Mouse (Mus musculus) bone marrow macrophage, adult 2 months (primary cell): ENCODE results near the gene Camk2n2. TPM values are rescaled to one million over a fixed set of nuclear protein-coding genes. Genes with fewer than 3 reads are reported as not detected.
A peak's percentile ranks its signal among the peaks of the same experiment; 100 is the strongest.

Experiments
- H3K27ac ChIP-seq: 2 replicates; pipeline ENCODE4 v1.5.1; 2012; ENCODE audit warnings: low read depth, low read length; ENCODE audit not compliant: insufficient read depth
- H3K4me1 ChIP-seq: 2 replicates; pipeline ENCODE4 v1.6.1; 2012; ENCODE audit warnings: low read length; ENCODE audit not compliant: control insufficient read depth, insufficient read depth
- H3K4me3 ChIP-seq: 2 replicates; pipeline ENCODE4 v1.5.1; 2012; ENCODE audit warnings: mild to moderate bottlenecking, low read length, moderate library complexity; ENCODE audit not compliant: insufficient read depth
- CTCF ChIP-seq: IDR thresholded peaks from 2 replicates; pipeline ENCODE4 v1.5.1; 2012; ENCODE audit warnings: low read depth, mild to moderate bottlenecking, low read length, moderate library complexity
- POLR2A ChIP-seq: IDR thresholded peaks from 2 replicates; pipeline ENCODE4 v1.6.1; 2012; ENCODE audit warnings: mild to moderate bottlenecking, low read depth, low read length, borderline replicate concordance
- polyA plus RNA-seq: library from polyadenylated mRNA; stranded (reverse); fragments of >200 nt; gene quantifications from 2 replicates; pipeline ENCODE4 v1.2.4, GENCODE M21; 2012; ENCODE audit not compliant: missing spikeins, insufficient read depth, insufficient read length

The Camk2n2 gene
- polyA plus RNA-seq, 1 experiment: 2.7 TPM

- Histone ChIP-seq H3K4me1 (peaks cover 4% of the 10 kb centered on the region; the same call in 1 of the 2 replicates), H3K27ac (peak within 1 kb of the TSS; percentile 66), H3K4me3 (peak within 1 kb of the TSS; percentile 75)
- TF ChIP-seq POLR2A (no peak; the same call in 1 of the 2 replicates), CTCF (no peak)
Observed at GRCm38 (mm10) chr16:20611357-20612227, 9.5 kb downstream of the Camk2n2 start, which contains the start of the genes Eef1akmt4, Gm49333 and Alg3. Gene Eef1akmt4, plus strand, starts transcription at chr16:20611593. Gene Gm49333, plus strand, starts transcription at chr16:20611610. Gene Alg3, minus strand, starts transcription at chr16:20611735.

GRCm38 (mm10) chr16:20610501-20611356, 10.4 kb downstream of the Camk2n2 start:
- Histone ChIP-seq H3K4me3 (peak overlapping the region; percentile 75), H3K4me1 (peaks cover 4% of the 10 kb centered on the region; the same call in 1 of the 2 replicates), H3K27ac (peak overlapping the region; percentile 66)
- TF ChIP-seq POLR2A (peak; percentile 95), CTCF (no peak)

- H3K4me3 ChIP-seq: no peak overlapping the region
- H3K4me1 ChIP-seq: peaks cover 4% of the 10 kb centered on the region; the same call in 1 of the 2 replicates
- H3K27ac ChIP-seq: no peak overlapping the region
- TF ChIP-seq POLR2A (no peak), CTCF (no peak)
Observed at GRCm38 (mm10) chr16:20604705-20605104, 16.4 kb downstream of the Camk2n2 start.

GRCm38 (mm10) chr16:20600511-20600910, 20.6 kb downstream of the Camk2n2 start:
- TF ChIP-seq POLR2A (no peak), CTCF (no peak)
- Histone ChIP-seq H3K4me3 (no peak overlapping the region), H3K4me1 (no peaks in the 10 kb centered on the region), H3K27ac (no peak overlapping the region)

GRCm38 (mm10) chr16:20596687-20597441, 24.2 kb downstream of the Camk2n2 start:
- H3K4me1 ChIP-seq: no peaks in the 10 kb centered on the region
- H3K4me3 ChIP-seq: no peak overlapping the region
- H3K27ac ChIP-seq: no peak overlapping the region
- TF ChIP-seq CTCF (no peak), POLR2A (no peak)

- no peak overlapping the region for H3K27ac ChIP-seq
- no peaks in the 10 kb centered on the region for H3K4me1 ChIP-seq
- no peak overlapping the region for H3K4me3 ChIP-seq
- no peak for TF ChIP-seq CTCF
- TF ChIP-seq POLR2A: no peak
Observed at GRCm38 (mm10) chr16:20595737-20596136, 25.4 kb downstream of the Camk2n2 start.

- Histone ChIP-seq H3K27ac (no peak overlapping the region), H3K4me3 (no peak overlapping the region), H3K4me1 (no peaks in the 10 kb centered on the region)
- TF ChIP-seq CTCF (no peak), POLR2A (no peak)
Observed at GRCm38 (mm10) chr16:20595060-20595673, 25.9 kb downstream of the Camk2n2 start.

GRCm38 (mm10) chr16:20591076-20591705, 29.9 kb downstream of the Camk2n2 start:
- no peak overlapping the region for H3K4me3 ChIP-seq
- TF ChIP-seq POLR2A (no peak), CTCF (no peak)
- H3K27ac ChIP-seq: no peak overlapping the region
- H3K4me1 ChIP-seq: no peaks in the 10 kb centered on the region
